Mouse (Mus musculus): ENCODE results near the gene Gpr107.

GRCm38 (mm10) chr2:31143768-31144695 is 8.1 kb upstream of the Gpr107 start:
- no peak for TF ChIP-seq CTCF (IDR thresholded peaks at IDR 0.05; ENCODE audit: extremely low read depth, insufficient read depth, low read length)
- TF ChIP-seq POLR2A (IDR thresholded peaks at IDR 0.05; ENCODE audit: extremely low read depth, insufficient read depth, low read length) = no peak

All from cortical plate, adult 2 months (tissue).